Mouse (Mus musculus): ENCODE measurements around the gene Ankrd55. TPM values are rescaled to one million over a fixed set of nuclear protein-coding genes. Genes with fewer than 3 reads are reported as not detected.

Gene Ankrd55
- total RNA-seq, 1 experiment, result 0.18 TPM

DNA sequence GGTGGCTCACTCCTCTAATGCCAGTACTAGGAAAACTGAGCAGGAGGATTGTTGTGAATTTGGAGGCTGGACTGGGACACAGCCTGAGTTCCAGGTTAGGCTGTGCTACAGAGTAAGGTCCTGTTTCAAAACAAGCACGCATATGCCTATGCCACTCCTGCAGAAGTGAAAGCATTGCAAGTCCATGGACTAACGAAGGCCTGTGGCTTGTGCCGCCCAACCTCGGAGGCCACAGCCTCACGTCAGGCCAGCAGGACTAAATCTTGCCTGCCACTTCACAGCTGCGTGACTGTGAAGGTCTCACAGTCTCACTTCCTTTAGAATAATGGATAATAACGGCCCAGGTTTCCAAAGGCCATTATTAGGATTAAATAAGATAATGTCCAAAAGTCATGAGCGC lies 125.4 kb downstream of the Ankrd55 start:
- H3K36me3 ChIP-seq (ENCODE audit: control insufficient read depth, insufficient read depth, low read length, poor library complexity, severe bottlenecking), result no peaks in the 10 kb centered on the region
- no peak overlapping the region for H3K4me3 ChIP-seq (ENCODE audit: insufficient read depth in 1 of 2, low read depth in 1 of 2, low read length in 2 of 2, poor library complexity in 1 of 2, severe bottlenecking in 1 of 2)
- no peak for DNase-seq (ENCODE audit: low read depth, low spot score)
- H3K9me3 ChIP-seq (ENCODE audit: control insufficient read depth, insufficient read depth, low read depth, low read length), result no peaks in the 10 kb centered on the region
- peak overlapping the region; percentile 82; the same call in 1 of the 2 replicates for H3K27ac ChIP-seq (ENCODE audit: insufficient read depth, low read depth, low read length, poor library complexity, severe bottlenecking)
- peaks cover 11 to 17% of the 10 kb centered on the region in 2 experiments for H3K4me1 ChIP-seq (ENCODE audit: control insufficient read depth in 2 of 2, insufficient read depth in 2 of 2, low read length in 2 of 2, poor library complexity in 1 of 2)
- in situ Hi-C loops (cut with MboI; ENCODE audit: low sequenced_read_pairs in 2 of 2, unreplicated experiment in 2 of 2), result no loop called here
- H3K9ac ChIP-seq (ENCODE audit: insufficient read depth, low read depth, low read length, poor library complexity, severe bottlenecking), result no peak overlapping the region; the same call in 1 of the 2 replicates
- TF ChIP-seq ZC3H11A (IDR thresholded peaks at IDR 0.05; ENCODE audit: borderline replicate concordance, low read depth, low read length), result no peak
- no peak for TF ChIP-seq MAFK (IDR thresholded peaks at IDR 0.05; ENCODE audit: insufficient read depth, low read depth, low read length)
- TF ChIP-seq HCFC1 (IDR thresholded peaks at IDR 0.05; ENCODE audit: borderline replicate concordance, insufficient read depth, low read length), result no peak
- no peak for TF ChIP-seq ZNF384 (IDR thresholded peaks at IDR 0.05; ENCODE audit: low read depth, low read length)
- no peak for TF ChIP-seq CHD2 (IDR thresholded peaks at IDR 0.05; ENCODE audit: low read depth, low read length)

DNA sequence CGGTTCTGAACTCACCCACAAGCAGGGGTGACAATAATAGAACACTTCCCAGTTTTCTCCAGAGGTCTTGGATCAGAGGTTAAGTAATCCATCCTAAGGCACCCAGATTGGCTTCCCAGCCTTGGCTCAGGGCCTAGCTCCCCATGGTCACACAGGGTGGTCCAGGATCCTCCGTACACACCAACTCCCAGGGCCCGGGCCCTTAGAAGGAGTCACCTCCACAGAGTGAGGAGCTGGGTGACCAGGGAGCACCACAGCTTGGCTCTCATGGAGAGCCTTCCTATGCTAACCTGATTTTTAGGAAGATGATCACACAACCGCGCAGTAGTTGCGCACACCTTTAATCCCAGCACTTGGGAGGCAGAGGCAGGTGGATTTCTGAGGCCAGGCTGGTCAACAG lies 127.6 kb downstream of the Ankrd55 start:
- no peak for DNase-seq (ENCODE audit: low read depth, low spot score)
- no peaks in the 10 kb centered on the region for H3K36me3 ChIP-seq (ENCODE audit: control insufficient read depth, insufficient read depth, low read length, poor library complexity, severe bottlenecking)
- peaks cover 14% of the 10 kb centered on the region in 2 experiments for H3K4me1 ChIP-seq (ENCODE audit: control insufficient read depth in 2 of 2, insufficient read depth in 2 of 2, low read length in 2 of 2, poor library complexity in 1 of 2)
- H3K27ac ChIP-seq (ENCODE audit: insufficient read depth, low read depth, low read length, poor library complexity, severe bottlenecking), result peak overlapping the region; percentile 95
- H3K4me3 ChIP-seq (ENCODE audit: insufficient read depth in 1 of 2, low read depth in 1 of 2, low read length in 2 of 2, poor library complexity in 1 of 2, severe bottlenecking in 1 of 2), result peak overlapping the region in 1 of 2 experiments; percentile 33; a peak in 1 of 4 replicates
- TF ChIP-seq CHD2 (IDR thresholded peaks at IDR 0.05; ENCODE audit: low read depth, low read length) (no peak), MAFK (IDR thresholded peaks at IDR 0.05; ENCODE audit: insufficient read depth, low read depth, low read length) (no peak), ZNF384 (IDR thresholded peaks at IDR 0.05; ENCODE audit: low read depth, low read length) (no peak), ZC3H11A (IDR thresholded peaks at IDR 0.05; ENCODE audit: borderline replicate concordance, low read depth, low read length) (no peak), HCFC1 (IDR thresholded peaks at IDR 0.05; ENCODE audit: borderline replicate concordance, insufficient read depth, low read length) (no peak)
- peak overlapping the region; percentile 74; the same call in 1 of the 2 replicates for H3K9ac ChIP-seq (ENCODE audit: insufficient read depth, low read depth, low read length, poor library complexity, severe bottlenecking)
- in situ Hi-C loops (cut with MboI; ENCODE audit: low sequenced_read_pairs in 2 of 2, unreplicated experiment in 2 of 2), result no loop called here
- no peaks in the 10 kb centered on the region for H3K9me3 ChIP-seq (ENCODE audit: control insufficient read depth, insufficient read depth, low read depth, low read length)

DNA sequence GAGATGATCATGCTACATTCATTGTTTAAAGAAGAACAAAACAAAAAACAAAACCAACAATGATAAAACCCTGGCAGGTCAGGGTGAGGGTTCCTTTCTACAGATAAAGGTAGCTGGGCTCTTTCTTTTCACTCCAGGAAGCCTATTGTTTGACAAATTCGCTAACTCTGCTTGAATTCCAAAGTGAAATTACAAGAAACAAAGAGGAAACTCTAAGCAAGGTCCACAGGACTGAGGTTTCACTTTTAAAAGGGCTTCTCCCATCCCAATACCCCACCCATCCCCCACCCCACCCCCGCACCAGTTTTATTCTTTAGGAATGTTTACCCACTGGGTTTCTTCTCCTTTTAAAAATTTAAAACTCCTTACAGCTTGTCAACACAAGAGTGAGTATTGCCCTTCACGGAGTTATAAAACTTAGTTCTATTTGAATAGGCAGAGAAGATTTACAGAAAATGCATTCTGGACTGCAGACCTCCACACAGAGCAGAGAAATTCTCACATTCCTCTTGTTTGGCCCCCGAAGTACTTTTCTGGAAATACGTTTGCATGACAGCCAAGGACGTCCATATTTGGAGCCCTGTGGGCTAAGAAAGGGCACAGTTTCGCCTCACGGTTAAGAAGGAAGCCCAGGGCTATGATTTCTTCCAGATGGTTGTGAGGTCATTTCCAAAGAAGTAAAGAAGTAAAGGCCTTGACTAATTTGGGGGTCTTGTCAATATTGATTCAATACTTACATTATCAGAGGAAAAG lies 128.3 kb downstream of the Ankrd55 start:
- no peaks in the 10 kb centered on the region for H3K36me3 ChIP-seq (ENCODE audit: control insufficient read depth, insufficient read depth, low read length, poor library complexity, severe bottlenecking)
- H3K9ac ChIP-seq (ENCODE audit: insufficient read depth, low read depth, low read length, poor library complexity, severe bottlenecking), result no peak overlapping the region
- peaks cover 14% of the 10 kb centered on the region in 2 experiments for H3K4me1 ChIP-seq (ENCODE audit: control insufficient read depth in 2 of 2, insufficient read depth in 2 of 2, low read length in 2 of 2, poor library complexity in 1 of 2)
- in situ Hi-C loops (cut with MboI; ENCODE audit: low sequenced_read_pairs in 2 of 2, unreplicated experiment in 2 of 2), result no loop called here
- TF ChIP-seq ZC3H11A (IDR thresholded peaks at IDR 0.05; ENCODE audit: borderline replicate concordance, low read depth, low read length) (no peak), ZNF384 (IDR thresholded peaks at IDR 0.05; ENCODE audit: low read depth, low read length) (no peak), MAFK (IDR thresholded peaks at IDR 0.05; ENCODE audit: insufficient read depth, low read depth, low read length) (no peak; the same call in 1 of the 2 replicates), CHD2 (IDR thresholded peaks at IDR 0.05; ENCODE audit: low read depth, low read length) (no peak), HCFC1 (IDR thresholded peaks at IDR 0.05; ENCODE audit: borderline replicate concordance, insufficient read depth, low read length) (no peak)
- peak; percentile 55 for DNase-seq (ENCODE audit: low read depth, low spot score)
- peak overlapping the region; percentile 95; the same call in 1 of the 2 replicates for H3K27ac ChIP-seq (ENCODE audit: insufficient read depth, low read depth, low read length, poor library complexity, severe bottlenecking)
- no peaks in the 10 kb centered on the region for H3K9me3 ChIP-seq (ENCODE audit: control insufficient read depth, insufficient read depth, low read depth, low read length)
- peak overlapping the region in 1 of 2 experiments; percentile 15; a peak in 2 of 4 replicates for H3K4me3 ChIP-seq (ENCODE audit: insufficient read depth in 1 of 2, low read depth in 1 of 2, low read length in 2 of 2, poor library complexity in 1 of 2, severe bottlenecking in 1 of 2)

DNA sequence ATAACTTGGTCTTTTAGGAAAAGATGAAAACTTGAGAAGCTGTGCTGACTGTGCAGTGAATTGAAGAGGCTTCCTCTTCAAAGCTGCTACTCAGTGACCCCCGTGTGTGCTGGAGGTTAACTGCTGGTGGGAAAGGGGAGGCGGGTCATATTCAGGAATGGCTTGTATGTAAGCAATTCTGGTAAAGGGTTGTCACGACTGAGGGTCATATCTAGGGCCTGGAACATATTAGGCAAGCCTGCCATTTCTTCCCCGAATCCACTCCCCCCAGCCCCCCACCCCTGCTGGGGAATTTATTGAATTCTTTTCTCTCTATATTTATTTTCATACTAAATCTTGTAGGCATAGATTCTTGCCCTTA lies 128.9 kb downstream of the Ankrd55 start:
- TF ChIP-seq MAFK (IDR thresholded peaks at IDR 0.05; ENCODE audit: insufficient read depth, low read depth, low read length), result 0 out of 2 replicates have a peak, but pooled peaks have one; percentile 11
- TF ChIP-seq ZNF384 (IDR thresholded peaks at IDR 0.05; ENCODE audit: low read depth, low read length), result no peak
- Histone ChIP-seq H3K4me3 (ENCODE audit: insufficient read depth in 1 of 2, low read depth in 1 of 2, low read length in 2 of 2, poor library complexity in 1 of 2, severe bottlenecking in 1 of 2) (no peak overlapping the region), H3K4me1 (ENCODE audit: control insufficient read depth in 2 of 2, insufficient read depth in 2 of 2, low read length in 2 of 2, poor library complexity in 1 of 2) (peaks cover 11 to 14% of the 10 kb centered on the region in 2 experiments), H3K9ac (ENCODE audit: insufficient read depth, low read depth, low read length, poor library complexity, severe bottlenecking) (no peak overlapping the region), H3K27ac (ENCODE audit: insufficient read depth, low read depth, low read length, poor library complexity, severe bottlenecking) (peak overlapping the region; percentile 72; the same call in 1 of the 2 replicates), H3K9me3 (ENCODE audit: control insufficient read depth, insufficient read depth, low read depth, low read length) (no peaks in the 10 kb centered on the region), H3K36me3 (ENCODE audit: control insufficient read depth, insufficient read depth, low read length, poor library complexity, severe bottlenecking) (no peaks in the 10 kb centered on the region)
- in situ Hi-C loops (cut with MboI; ENCODE audit: low sequenced_read_pairs in 2 of 2, unreplicated experiment in 2 of 2), result no loop called here
- DNase-seq (ENCODE audit: low read depth, low spot score), result no peak
